Mouse (Mus musculus): Measurements from ENCODE around the gene Fgfr2. TPM values are rescaled to one million over a fixed set of nuclear protein-coding genes. Genes with fewer than 3 reads are reported as not detected.

Fgfr2 gene
- polyA plus RNA-seq, 1 experiment: 1.7 TPM

DNA sequence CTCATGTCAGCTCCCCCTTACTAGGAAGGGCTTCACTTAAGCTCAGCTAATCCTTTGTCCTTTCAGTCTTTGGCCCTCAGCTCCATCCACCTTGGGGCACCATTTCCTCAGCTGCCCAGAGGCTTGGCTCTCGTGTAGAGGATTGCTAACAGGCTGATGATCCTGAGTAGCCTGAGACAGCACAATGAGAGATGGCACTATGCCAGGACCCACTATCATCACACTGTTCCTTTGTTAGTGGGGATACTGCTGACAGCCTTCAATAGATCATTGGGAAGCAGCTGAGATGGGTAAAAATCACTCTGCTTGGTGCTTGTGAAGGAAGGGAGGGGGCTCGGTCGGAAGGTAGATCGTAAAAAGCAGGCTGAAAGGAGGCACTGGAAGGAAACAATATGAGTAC is 693.8 kb downstream of the Fgfr2 start:
- H3K79me2 ChIP-seq (ENCODE audit: control insufficient read depth, insufficient read depth): no peaks in the 10 kb centered on the region
- no peaks in the 10 kb centered on the region for H3K36me3 ChIP-seq (ENCODE audit: control insufficient read depth, insufficient read depth)
- H3K27me3 ChIP-seq (ENCODE audit: control insufficient read depth, insufficient read depth, insufficient read length): no peaks in the 10 kb centered on the region
- no peaks in the 10 kb centered on the region for H3K79me3 ChIP-seq (ENCODE audit: low read depth)
- H3K4me3 ChIP-seq (ENCODE audit: insufficient read depth, poor library complexity, severe bottlenecking): no peak overlapping the region
- H3ac ChIP-seq (ENCODE audit: control insufficient read depth, insufficient read length, low read depth): no peak overlapping the region
- TF ChIP-seq CTCF (IDR thresholded peaks at IDR 0.05; ENCODE audit: control insufficient read depth, insufficient read depth, insufficient read length) (no peak), MAX (IDR thresholded peaks at IDR 0.05) (no peak), FOSL1 (IDR thresholded peaks at IDR 0.05; ENCODE audit: insufficient read depth, low read length, poor library complexity, severe bottlenecking) (no peak), CEBPB (IDR thresholded peaks at IDR 0.05; ENCODE audit: low read depth) (no peak), USF1 (IDR thresholded peaks at IDR 0.05; ENCODE audit: low read depth) (no peak)

DNA sequence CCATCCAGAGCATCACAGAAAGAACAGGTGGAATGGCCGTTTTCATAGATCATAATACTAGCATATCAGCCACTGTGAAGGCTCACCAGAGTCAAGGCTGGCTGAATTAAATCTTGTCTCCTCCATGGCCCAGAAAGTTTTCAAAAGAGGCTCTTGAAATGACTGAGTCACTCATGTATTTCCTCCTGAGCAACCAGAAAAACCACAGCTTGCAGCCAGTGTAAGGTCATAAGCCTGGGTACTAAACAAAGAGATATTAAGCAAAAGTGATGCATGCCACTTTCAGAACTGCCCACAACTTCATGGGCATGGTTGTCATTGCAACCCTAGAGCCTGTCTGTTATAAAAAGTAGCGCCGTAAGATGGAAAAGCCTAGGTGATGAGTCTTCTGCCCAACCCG is 694.8 kb downstream of the Fgfr2 start:
- no peaks in the 10 kb centered on the region for H3K79me3 ChIP-seq (ENCODE audit: low read depth)

DNA sequence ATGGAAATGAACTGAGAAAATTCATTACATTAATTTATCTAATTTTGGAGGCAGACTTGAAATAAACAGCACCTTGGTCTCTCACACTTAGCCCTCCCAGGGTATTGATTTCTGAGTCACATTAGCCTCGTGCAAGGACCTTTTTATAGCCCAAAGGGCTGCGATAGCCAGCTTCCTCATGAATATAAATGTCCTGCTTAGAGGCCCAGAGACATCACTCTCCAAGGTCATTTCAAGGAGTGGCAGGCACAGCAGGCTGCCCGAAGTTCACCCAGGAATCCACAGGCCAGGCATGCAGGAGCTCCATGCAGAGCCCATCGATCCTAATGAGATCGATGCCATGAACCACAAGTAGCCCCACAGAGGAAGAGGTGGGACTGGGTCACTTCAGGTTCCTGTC is 697.1 kb downstream of the Fgfr2 start:
- no peaks in the 10 kb centered on the region for H3K79me3 ChIP-seq (ENCODE audit: low read depth)
- no peaks in the 10 kb centered on the region for H3K27me3 ChIP-seq (ENCODE audit: control insufficient read depth, insufficient read depth, insufficient read length)
- no peaks in the 10 kb centered on the region for H3K79me2 ChIP-seq (ENCODE audit: control insufficient read depth, insufficient read depth)
- no peak overlapping the region for H3ac ChIP-seq (ENCODE audit: control insufficient read depth, insufficient read length, low read depth)
- TF ChIP-seq MYOG (IDR thresholded peaks at IDR 0.05; ENCODE audit: control insufficient read depth, extremely low read depth, insufficient read length): no peak
- no peak for TF ChIP-seq CTCF (IDR thresholded peaks at IDR 0.05; ENCODE audit: control insufficient read depth, insufficient read depth, insufficient read length)
- TF ChIP-seq USF1 (IDR thresholded peaks at IDR 0.05; ENCODE audit: low read depth): no peak
- TF ChIP-seq CEBPB (IDR thresholded peaks at IDR 0.05; ENCODE audit: low read depth): no peak
- TF ChIP-seq MAX (IDR thresholded peaks at IDR 0.05): no peak
- no peak for TF ChIP-seq MYOD1 (IDR thresholded peaks at IDR 0.05; ENCODE audit: control insufficient read depth, insufficient read length, low read depth)
- H3K4me3 ChIP-seq (ENCODE audit: insufficient read depth, poor library complexity, severe bottlenecking): no peak overlapping the region
- no peaks in the 10 kb centered on the region for H3K36me3 ChIP-seq (ENCODE audit: control insufficient read depth, insufficient read depth)

More for the DNA sequence above, 694.8 kb downstream of the Fgfr2 start:
- no peaks in the 10 kb centered on the region for H3K27me3 ChIP-seq (ENCODE audit: control insufficient read depth, insufficient read depth, insufficient read length)
- no peaks in the 10 kb centered on the region for H3K79me2 ChIP-seq (ENCODE audit: control insufficient read depth, insufficient read depth)
- no peak overlapping the region for H3K4me3 ChIP-seq (ENCODE audit: insufficient read depth, poor library complexity, severe bottlenecking)
- peak; percentile 43 for TF ChIP-seq CEBPB (IDR thresholded peaks at IDR 0.05; ENCODE audit: low read depth)
- TF ChIP-seq MAX (IDR thresholded peaks at IDR 0.05): peak; percentile 30
- TF ChIP-seq MYOD1 (IDR thresholded peaks at IDR 0.05; ENCODE audit: control insufficient read depth, insufficient read length, low read depth): no peak
- H3ac ChIP-seq (ENCODE audit: control insufficient read depth, insufficient read length, low read depth): no peak overlapping the region
- no peaks in the 10 kb centered on the region for H3K36me3 ChIP-seq (ENCODE audit: control insufficient read depth, insufficient read depth)

DNA sequence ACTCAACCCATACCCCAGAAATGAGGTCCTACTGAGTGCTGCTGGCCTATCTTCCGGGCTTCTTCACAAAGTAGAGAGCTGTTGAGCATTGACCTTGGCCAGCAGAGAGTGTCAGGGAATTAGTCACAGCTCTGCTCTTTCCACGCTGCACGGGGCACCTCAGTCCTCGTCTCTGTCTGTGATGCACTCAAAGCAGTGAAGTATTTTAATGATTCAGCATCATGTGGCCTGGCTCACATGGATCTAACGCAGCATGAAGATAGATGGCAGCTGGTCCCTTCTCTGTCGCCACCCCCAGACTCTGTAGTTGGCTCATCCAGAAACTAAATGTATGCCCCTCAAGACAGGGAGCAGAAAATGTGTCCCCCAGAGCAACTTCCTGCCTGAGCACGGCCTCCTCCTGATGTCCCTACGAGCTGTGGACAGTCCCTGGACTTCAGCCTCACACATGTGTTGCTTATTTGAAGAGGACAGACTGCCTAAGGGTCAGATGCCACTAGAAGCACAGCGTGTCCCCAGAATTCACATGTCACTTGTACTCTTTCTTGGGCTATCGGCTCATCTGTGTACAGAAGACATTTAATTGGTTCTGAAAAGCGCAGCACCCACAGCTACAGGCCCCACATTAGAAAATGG is 697.7 kb downstream of the Fgfr2 start:
- Histone ChIP-seq H3K4me3 (ENCODE audit: insufficient read depth, poor library complexity, severe bottlenecking) (no peak overlapping the region), H3K79me3 (ENCODE audit: low read depth) (no peaks in the 10 kb centered on the region), H3ac (ENCODE audit: control insufficient read depth, insufficient read length, low read depth) (no peak overlapping the region), H3K79me2 (ENCODE audit: control insufficient read depth, insufficient read depth) (no peaks in the 10 kb centered on the region), H3K36me3 (ENCODE audit: control insufficient read depth, insufficient read depth) (no peaks in the 10 kb centered on the region), H3K27me3 (ENCODE audit: control insufficient read depth, insufficient read depth, insufficient read length) (no peaks in the 10 kb centered on the region)
- no peak for TF ChIP-seq CEBPB (IDR thresholded peaks at IDR 0.05; ENCODE audit: low read depth)
- peak; percentile 43 for TF ChIP-seq USF1 (IDR thresholded peaks at IDR 0.05; ENCODE audit: low read depth)
- peak; percentile 32 for TF ChIP-seq MAX (IDR thresholded peaks at IDR 0.05)
- TF ChIP-seq MYOD1 (IDR thresholded peaks at IDR 0.05; ENCODE audit: control insufficient read depth, insufficient read length, low read depth): no peak
- TF ChIP-seq CTCF (IDR thresholded peaks at IDR 0.05; ENCODE audit: control insufficient read depth, insufficient read depth, insufficient read length): no peak
- no peak for TF ChIP-seq FOSL1 (IDR thresholded peaks at IDR 0.05; ENCODE audit: insufficient read depth, low read length, poor library complexity, severe bottlenecking)
- no peak for TF ChIP-seq MYOG (IDR thresholded peaks at IDR 0.05; ENCODE audit: control insufficient read depth, extremely low read depth, insufficient read length)

DNA sequence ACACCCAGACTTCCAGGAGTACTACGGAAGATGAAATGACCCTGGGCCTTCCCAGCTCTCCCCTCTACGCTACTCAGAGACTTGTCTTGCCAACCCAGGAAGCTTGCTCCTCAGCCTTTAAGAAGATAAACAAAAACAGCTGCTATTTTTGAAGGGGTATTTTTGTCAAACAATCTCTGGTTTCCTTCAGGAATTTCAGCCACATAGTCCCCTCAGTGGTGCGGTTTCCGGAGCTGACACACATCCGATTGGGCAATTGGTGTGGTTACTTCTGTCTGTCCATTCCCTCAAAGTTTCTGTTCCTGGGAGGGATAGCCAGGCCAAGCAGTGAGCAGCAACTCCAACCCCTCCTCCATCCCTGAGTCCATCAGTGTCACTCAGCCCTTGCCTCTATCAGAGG is 699.6 kb downstream of the Fgfr2 start:
- no peaks in the 10 kb centered on the region for H3K79me2 ChIP-seq (ENCODE audit: control insufficient read depth, insufficient read depth)
- no peaks in the 10 kb centered on the region for H3K79me3 ChIP-seq (ENCODE audit: low read depth)
- no peak overlapping the region for H3ac ChIP-seq (ENCODE audit: control insufficient read depth, insufficient read length, low read depth)
- H3K27me3 ChIP-seq (ENCODE audit: control insufficient read depth, insufficient read depth, insufficient read length): no peaks in the 10 kb centered on the region
- peak; percentile 73 for TF ChIP-seq MYOD1 (IDR thresholded peaks at IDR 0.05; ENCODE audit: control insufficient read depth, insufficient read length, low read depth)
- TF ChIP-seq CEBPB (IDR thresholded peaks at IDR 0.05; ENCODE audit: low read depth): peak; percentile 98
- TF ChIP-seq FOSL1 (IDR thresholded peaks at IDR 0.05; ENCODE audit: insufficient read depth, low read length, poor library complexity, severe bottlenecking): peak; percentile 56
- no peak for TF ChIP-seq MAX (IDR thresholded peaks at IDR 0.05)
- TF ChIP-seq CTCF (IDR thresholded peaks at IDR 0.05; ENCODE audit: control insufficient read depth, insufficient read depth, insufficient read length): no peak
- H3K36me3 ChIP-seq (ENCODE audit: control insufficient read depth, insufficient read depth): no peaks in the 10 kb centered on the region
- no peak overlapping the region for H3K4me3 ChIP-seq (ENCODE audit: insufficient read depth, poor library complexity, severe bottlenecking)

DNA sequence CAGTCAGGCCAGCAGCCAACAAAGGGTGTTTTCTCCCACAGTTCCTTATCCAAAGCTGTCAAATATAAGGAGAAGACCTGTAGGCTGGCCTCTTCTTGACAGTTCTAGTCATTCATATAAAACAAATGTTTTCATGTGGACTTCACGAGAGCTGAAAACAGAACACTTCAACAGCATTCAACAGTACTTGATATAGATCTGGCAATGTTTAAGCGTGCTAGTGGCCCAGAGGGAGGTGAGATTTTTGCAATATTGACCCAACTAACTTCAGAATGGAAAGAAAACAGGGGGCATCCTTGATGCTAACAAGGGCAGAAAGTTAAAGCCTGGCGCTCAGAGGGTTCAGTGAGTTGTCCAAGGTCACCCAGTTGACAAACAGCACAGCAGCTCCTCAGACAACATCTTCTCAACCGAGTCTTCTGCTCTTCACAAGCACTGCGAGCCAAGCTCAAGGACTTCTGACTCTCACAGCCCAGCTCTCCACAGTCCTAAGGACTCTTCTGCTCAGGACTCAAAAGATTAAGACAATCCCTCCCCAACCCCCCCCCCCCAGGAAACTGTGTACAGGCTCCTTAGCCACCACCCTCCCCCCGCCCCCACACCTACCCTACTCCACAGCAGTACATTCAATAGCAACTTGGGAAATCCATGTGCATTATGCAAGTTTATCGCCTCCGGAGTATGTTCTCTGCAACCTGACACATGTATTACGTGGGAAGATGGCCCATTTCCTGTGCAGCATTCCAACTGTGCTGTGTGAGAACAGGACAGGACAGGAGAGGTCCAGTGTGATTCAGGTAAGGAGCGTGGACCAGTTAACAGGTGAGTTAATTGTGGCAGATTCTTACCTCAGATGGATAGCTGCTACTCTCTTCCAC is 703.5 kb downstream of the Fgfr2 start:
- Histone ChIP-seq H3K79me3 (ENCODE audit: low read depth) (no peaks in the 10 kb centered on the region), H3ac (ENCODE audit: control insufficient read depth, insufficient read length, low read depth) (no peak overlapping the region), H3K79me2 (ENCODE audit: control insufficient read depth, insufficient read depth) (no peaks in the 10 kb centered on the region), H3K36me3 (ENCODE audit: control insufficient read depth, insufficient read depth) (no peaks in the 10 kb centered on the region), H3K4me3 (ENCODE audit: insufficient read depth, poor library complexity, severe bottlenecking) (no peak overlapping the region), H3K27me3 (ENCODE audit: control insufficient read depth, insufficient read depth, insufficient read length) (no peaks in the 10 kb centered on the region)
- TF ChIP-seq MYOD1 (IDR thresholded peaks at IDR 0.05; ENCODE audit: control insufficient read depth, insufficient read length, low read depth) (no peak), CEBPB (IDR thresholded peaks at IDR 0.05; ENCODE audit: low read depth) (no peak), MYOG (IDR thresholded peaks at IDR 0.05; ENCODE audit: control insufficient read depth, extremely low read depth, insufficient read length) (no peak), CTCF (IDR thresholded peaks at IDR 0.05; ENCODE audit: control insufficient read depth, insufficient read depth, insufficient read length) (no peak), USF1 (IDR thresholded peaks at IDR 0.05; ENCODE audit: low read depth) (no peak), MAX (IDR thresholded peaks at IDR 0.05) (no peak), FOSL1 (IDR thresholded peaks at IDR 0.05; ENCODE audit: insufficient read depth, low read length, poor library complexity, severe bottlenecking) (no peak)
